8 mouse cellular contexts compared by ENCODE assay signal in the genomic region with DNA sequence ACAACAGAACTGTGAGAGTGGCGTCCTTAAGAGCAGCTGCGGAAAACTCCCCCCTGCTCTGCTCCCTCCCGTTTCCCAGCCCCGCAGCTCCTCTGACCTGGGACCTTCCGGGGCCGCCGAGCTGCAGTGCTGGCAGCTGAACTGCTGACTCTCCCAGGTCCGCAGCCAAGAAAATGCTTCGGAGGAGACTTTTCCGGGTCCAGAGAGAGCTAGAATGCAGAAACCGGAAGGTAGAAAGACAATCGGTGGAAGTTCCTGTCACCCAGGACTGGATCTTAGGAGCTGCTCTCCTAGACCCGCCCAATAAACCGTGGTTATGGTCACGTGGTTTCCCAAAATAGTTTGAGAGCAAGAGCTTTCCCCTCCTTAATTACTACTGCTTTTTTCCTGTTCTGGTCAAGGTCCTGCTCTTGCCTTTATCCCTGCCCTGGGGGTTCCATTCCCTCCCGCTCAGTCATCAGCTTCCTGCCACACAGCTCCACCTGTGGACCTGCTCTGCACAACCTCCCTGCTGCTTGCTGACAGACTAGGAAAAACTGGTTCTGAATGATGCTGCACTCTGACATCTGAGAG. TPM values are rescaled to one million over a fixed set of nuclear protein-coding genes. Genes with fewer than 3 reads are reported as not detected.
DNase-seq lines count a peak whose midpoint lies in the region; ATAC-seq and TF ChIP-seq lines count a peak whose summit lies in the region.
"Not testable (repeated sequence)": the region's sequence is repeated elsewhere in the genome, so short reads cannot be mapped to it uniquely, and the experiment has no call there.

A gene (minus strand): TSS at position 469 of the 573 bp plus-strand sequence.

- peak within 1 kb of the TSS; percentile 68 for H3K4me2 ChIP-seq in heart, embryonic 13.5 days
- H3K4me2 ChIP-seq in kidney, embryonic 15.5 days: peak within 1 kb of the TSS; percentile 64
- H3K4me2 ChIP-seq in midbrain, embryonic 16.5 days (ENCODE audit: low read length): peak within 1 kb of the TSS; percentile 64

- not testable (repeated sequence) for TF ChIP-seq POLR2A in brain, embryonic 14.5 days (IDR thresholded peaks at IDR 0.05; ENCODE audit: borderline replicate concordance, extremely low read depth, insufficient read depth, insufficient read length, poor library complexity, severe bottlenecking)

- peak within 1 kb of the TSS; percentile 84 for H3K27ac ChIP-seq in heart, embryonic 13.5 days (replicated peaks)
- H3K27ac ChIP-seq in kidney, embryonic 15.5 days: peak within 1 kb of the TSS; percentile 87
- H3K27ac ChIP-seq in midbrain, embryonic 16.5 days (ENCODE audit: low read length): peak within 1 kb of the TSS; percentile 64

- not testable (repeated sequence) for H3K9me3 ChIP-seq in heart, embryonic 13.5 days; kidney, embryonic 15.5 days (replicated peaks); midbrain, embryonic 16.5 days (replicated peaks; ENCODE audit: control insufficient read depth, low read length, poor library complexity, severe bottlenecking)

- peak within 1 kb of the TSS; percentile 71 for H3K4me3 ChIP-seq in heart, embryonic 13.5 days
- H3K4me3 ChIP-seq in kidney, embryonic 15.5 days (replicated peaks): peak within 1 kb of the TSS; percentile 58
- H3K4me3 ChIP-seq in midbrain, embryonic 16.5 days (ENCODE audit: low read depth, low read length): peak within 1 kb of the TSS; percentile 57

- 1% methylated on average over 16 of the region's 16 CpGs for WGBS in heart, embryonic 13.5 days
- WGBS in kidney, embryonic 15.5 days: under 1% methylated on average over 16 of the region's 16 CpGs
- WGBS in midbrain, embryonic 16.5 days: 0% methylated on average over 16 of the region's 16 CpGs

- not testable (repeated sequence) for H3K36me3 ChIP-seq in heart, embryonic 13.5 days; kidney, embryonic 15.5 days; midbrain, embryonic 16.5 days (ENCODE audit: control insufficient read depth, insufficient read depth, low read length)

- not testable (repeated sequence) for TF ChIP-seq CTCF in brain, embryonic 14.5 days (IDR thresholded peaks at IDR 0.05; ENCODE audit: borderline replicate concordance, extremely low read depth, insufficient read depth, insufficient read length)

- DNase-seq in CD4-positive, CD25-positive, alpha-beta regulatory T cell, adult 2 months (ENCODE audit: low read depth, low spot score): peak; percentile 27
- DNase-seq in brain, embryonic 14.5 days (ENCODE audit: low read depth): peak; percentile 50
- peak; percentile 8 for DNase-seq in fibroblast of lung, adult 2 months (ENCODE audit: low read depth)
- DNase-seq in liver: peak; percentile 17
- DNase-seq in spleen, postnatal 36 days (ENCODE audit: low spot score in 2 of 2): peak; percentile 1 to 3

- H3K27me3 ChIP-seq in heart, embryonic 13.5 days (replicated peaks); kidney, embryonic 15.5 days; midbrain, embryonic 16.5 days (ENCODE audit: control insufficient read depth, insufficient read depth, low read depth, low read length): not testable (repeated sequence)

- H3K9ac ChIP-seq in heart, embryonic 13.5 days: peak within 1 kb of the TSS; percentile 84
- peak within 1 kb of the TSS; percentile 61 for H3K9ac ChIP-seq in kidney, embryonic 15.5 days
- peak within 1 kb of the TSS; percentile 73 for H3K9ac ChIP-seq in midbrain, embryonic 16.5 days (ENCODE audit: low read depth, low read length)

- not testable (repeated sequence) for H3K4me1 ChIP-seq in heart, embryonic 13.5 days; kidney, embryonic 15.5 days; midbrain, embryonic 16.5 days (ENCODE audit: control insufficient read depth, insufficient read depth, low read length)

- peak; percentile 61; the same call in 1 of the 2 replicates for ATAC-seq in heart, embryonic 13.5 days (ENCODE audit: extremely low read depth, insufficient number of reproducible peaks, low FRiP score, low TSS enrichment)
- ATAC-seq in kidney, embryonic 15.5 days (replicated peaks; ENCODE audit: low FRiP score): peak; percentile 97
- peak; percentile 95 for ATAC-seq in midbrain, embryonic 16.5 days

RNA-seq across cellular contexts. Expression of the gene that starts here (rescaled TPM):
- polyA plus RNA-seq in brain, embryonic 14.5 days (2012; rRNA removed): 0.88 and 0.91 TPM in 2 replicates
- polyA plus RNA-seq in heart, embryonic 13.5 days (2015; fragmentation: Nextera tagmentation; extraction: Ambion mirVana): 2.4 and 2.7 TPM in 2 replicates
- 2.2 and 2.6 TPM in 2 replicates for polyA plus RNA-seq in kidney, embryonic 15.5 days (2015; fragmentation: Nextera tagmentation; extraction: Ambion mirVana)
- polyA plus RNA-seq in midbrain, embryonic 16.5 days (2015; fragmentation: Nextera tagmentation; extraction: Ambion mirVana): 2.2 and 2.6 TPM in 2 replicates

Comparison
In these comparisons a context has a peak if more than half of its experiments do, and no peak if none do; other contexts are left out.
1. Peak in every context shown above with its lines: DNase-seq, ATAC-seq, H3K4me3 ChIP-seq and H3K27ac ChIP-seq.
2. Peak in DNase-seq in brain, embryonic 14.5 days; RNA of the gene not detected or under 1 TPM.